Mouse (Mus musculus) 3134 (cell line): ENCODE data around the gene Shroom4.
"Not testable (repeated sequence)": the region's sequence is repeated elsewhere in the genome, so short reads cannot be mapped to it uniquely, and the experiment has no call there.

Experiments used
- DNase-seq: peaks from one replicate; pipeline ENCODE4 v3.0.0-alpha.2; 2011; ENCODE audit warnings: low spot score; ENCODE audit not compliant: insufficient read length; ENCODE audit errors: extremely low read depth

Shroom4 gene

DNA sequence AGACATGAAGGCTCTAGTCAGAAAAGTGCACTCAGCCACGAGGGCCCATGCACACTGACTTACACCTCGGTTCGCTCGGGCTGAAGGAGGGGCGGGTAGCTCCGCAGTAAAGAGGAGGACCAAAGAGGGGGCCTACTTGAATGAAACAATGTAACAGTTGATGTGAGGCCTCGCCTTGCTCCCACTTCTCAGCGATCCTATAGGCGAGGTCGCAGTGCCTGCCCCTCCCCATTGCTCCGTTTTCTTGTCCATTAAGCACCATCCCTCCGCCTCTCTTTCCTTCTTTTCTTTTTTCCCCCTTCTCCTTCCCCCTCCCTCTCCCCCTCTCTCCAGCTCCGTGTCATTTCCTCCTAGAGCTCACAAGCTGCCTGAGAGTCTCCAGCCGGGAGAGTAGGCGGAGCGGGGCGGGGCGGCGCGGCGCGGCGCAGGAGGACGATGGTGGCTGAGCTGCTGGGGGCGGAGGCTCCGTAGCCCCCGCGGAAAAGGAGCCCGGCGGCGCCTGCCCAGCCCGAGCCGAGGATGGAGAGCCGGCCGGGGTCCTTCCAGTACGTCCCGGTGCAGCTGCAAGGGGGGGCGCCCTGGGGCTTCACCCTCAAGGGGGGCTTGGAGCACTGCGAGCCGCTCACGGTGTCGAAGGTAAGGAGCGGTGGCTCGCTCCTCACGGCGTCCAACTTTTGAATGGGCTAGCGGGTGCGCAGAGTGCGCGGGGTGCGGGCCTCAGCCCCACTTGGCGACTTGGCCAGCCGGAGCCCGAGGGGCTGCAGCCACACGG is at the start of gene Shroom4:
Gene Shroom4, plus strand, starts transcription at position 229 of the 772 bp plus-strand sequence.
- DNase-seq = peak; percentile 92

GRCm38 (mm10) chrX:6356876-6357275 is 42.8 kb upstream of the Shroom4 start:
- no peak for DNase-seq

DNA sequence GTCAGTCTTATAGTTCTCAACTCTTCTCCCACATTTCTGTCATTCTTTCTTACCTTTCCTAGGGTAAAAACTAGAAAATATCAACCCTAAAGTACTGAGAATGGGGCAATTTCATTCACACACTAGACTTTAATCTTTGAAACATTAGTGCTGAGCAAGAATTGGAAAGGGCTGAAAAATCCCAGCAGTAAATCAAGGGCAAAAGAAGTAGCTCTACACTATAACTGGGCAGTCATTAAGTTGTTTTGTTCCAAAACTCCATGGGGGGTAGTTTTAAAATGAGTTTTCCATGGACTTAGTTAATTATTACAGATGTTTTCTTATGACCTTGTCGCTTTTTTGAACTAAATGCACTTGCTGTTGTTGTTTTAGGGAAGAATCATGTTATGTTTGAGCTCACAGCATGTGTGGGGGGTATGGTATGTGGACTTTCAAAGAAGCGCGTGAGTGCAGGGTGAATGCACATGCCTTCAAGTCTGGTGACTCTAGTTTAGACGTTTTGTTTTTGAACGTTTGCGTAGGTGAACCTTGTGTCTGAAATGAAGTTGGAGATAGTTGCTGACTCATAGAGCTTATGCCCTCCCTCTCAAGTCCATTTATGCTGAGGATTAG is 42.0 kb upstream of the Shroom4 start:
- DNase-seq = no peak

- peak; percentile 1 for DNase-seq
Observed at GRCm38 (mm10) chrX:6368822-6369221, 30.8 kb upstream of the Shroom4 start.

DNA sequence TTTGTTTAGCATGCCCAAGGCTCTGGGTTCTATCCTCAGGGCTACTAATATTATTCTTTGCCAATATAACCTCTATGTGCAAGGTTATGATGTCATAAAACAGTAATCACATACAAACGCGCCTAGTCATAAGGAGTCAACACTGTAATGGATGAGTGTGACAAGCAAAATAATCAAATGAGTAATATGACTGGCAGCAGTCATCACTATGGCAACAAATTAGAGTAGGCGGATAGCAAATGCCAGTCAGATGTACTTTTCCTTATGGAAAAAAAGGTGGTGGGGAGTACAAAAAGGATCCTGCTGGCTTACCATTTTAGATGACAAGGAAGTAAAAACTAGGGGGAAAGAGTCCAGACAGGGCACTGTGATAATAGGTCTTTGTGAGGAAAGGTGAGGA is 28.9 kb upstream of the Shroom4 start:
- DNase-seq = peak; percentile 21

GRCm38 (mm10) chrX:6393861-6394260 is 5.8 kb upstream of the Shroom4 start:
- no peak for DNase-seq

- DNase-seq = no peak
Observed at GRCm38 (mm10) chrX:6399193-6399592, 461 bp upstream of the Shroom4 start.

GRCm38 (mm10) chrX:6400398-6401020 is 855 bp downstream of the Shroom4 start:
- DNase-seq = peak; percentile 62

- DNase-seq = no peak
Observed at GRCm38 (mm10) chrX:6402921-6403320, 3.3 kb downstream of the Shroom4 start.

GRCm38 (mm10) chrX:6409114-6409513 is 9.5 kb downstream of the Shroom4 start:
- no peak for DNase-seq

GRCm38 (mm10) chrX:6415412-6415811 is 15.8 kb downstream of the Shroom4 start:
- DNase-seq = no peak

GRCm38 (mm10) chrX:6415936-6416335 is 16.3 kb downstream of the Shroom4 start:
- no peak for DNase-seq

GRCm38 (mm10) chrX:6418140-6418539 is 18.5 kb downstream of the Shroom4 start:
- DNase-seq = no peak

DNA sequence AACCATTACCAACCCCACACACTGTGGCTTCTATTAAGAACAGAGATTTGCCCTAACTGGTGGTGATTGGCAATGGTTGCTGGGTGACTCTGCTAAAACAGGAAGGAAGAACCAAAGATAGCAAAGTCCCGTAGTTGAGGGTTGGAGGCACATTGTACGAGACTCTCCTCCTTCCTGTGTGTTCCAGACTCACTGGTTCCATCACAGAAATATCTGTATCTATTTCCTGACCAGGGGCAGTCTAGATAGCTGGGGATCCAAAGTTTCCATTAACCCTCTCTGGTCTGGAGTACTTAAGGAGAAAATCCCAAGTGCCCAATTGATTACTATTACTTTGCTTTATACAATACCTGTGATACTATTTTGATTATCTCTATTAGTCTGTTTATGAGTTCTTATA is 35.6 kb downstream of the Shroom4 start:
- no peak for DNase-seq

GRCm38 (mm10) chrX:6446422-6446821 is 46.8 kb downstream of the Shroom4 start:
- peak; percentile 10 for DNase-seq

DNA sequence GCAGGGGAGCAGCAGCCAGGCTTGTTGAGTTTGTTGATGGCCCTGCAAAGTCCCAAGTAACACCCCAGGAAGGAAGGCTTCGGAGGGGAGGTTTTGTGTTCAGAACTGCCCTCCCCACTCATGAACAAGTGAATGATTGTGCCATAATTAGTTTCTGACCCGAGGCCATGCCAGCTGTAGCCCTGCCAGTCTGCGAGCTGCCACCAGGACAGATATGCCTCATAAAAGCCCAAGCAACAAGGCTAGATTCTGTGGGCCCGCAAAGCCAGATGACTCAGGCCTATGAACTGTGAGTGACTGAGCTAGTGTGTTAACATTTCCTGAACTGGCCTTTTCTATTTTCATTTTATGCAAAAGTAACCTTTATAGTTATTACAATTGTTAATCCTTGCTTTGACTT is 48.3 kb downstream of the Shroom4 start:
- peak; percentile 62 for DNase-seq

- no peak for DNase-seq
Observed at GRCm38 (mm10) chrX:6453220-6453619, 53.6 kb downstream of the Shroom4 start.

DNA sequence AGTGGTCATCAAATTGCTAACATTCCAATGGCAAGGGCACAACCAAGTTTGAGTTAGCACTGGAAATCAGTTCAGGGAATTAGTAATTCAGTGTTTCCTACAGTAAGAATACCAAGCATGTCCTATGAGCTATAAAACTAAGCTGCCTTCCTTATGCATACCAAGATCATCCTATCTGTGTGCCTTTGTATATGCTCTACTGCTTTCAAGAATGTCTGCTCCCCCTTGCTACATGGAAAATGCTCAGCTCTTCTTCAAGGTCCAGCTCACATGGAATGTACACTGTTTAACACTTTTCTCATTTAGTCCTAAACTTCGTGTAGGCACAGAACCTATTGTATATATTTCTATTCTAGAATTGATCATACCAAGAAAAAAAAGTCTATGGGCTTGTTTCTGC is 69.6 kb downstream of the Shroom4 start:
- not testable (repeated sequence) for DNase-seq

DNA sequence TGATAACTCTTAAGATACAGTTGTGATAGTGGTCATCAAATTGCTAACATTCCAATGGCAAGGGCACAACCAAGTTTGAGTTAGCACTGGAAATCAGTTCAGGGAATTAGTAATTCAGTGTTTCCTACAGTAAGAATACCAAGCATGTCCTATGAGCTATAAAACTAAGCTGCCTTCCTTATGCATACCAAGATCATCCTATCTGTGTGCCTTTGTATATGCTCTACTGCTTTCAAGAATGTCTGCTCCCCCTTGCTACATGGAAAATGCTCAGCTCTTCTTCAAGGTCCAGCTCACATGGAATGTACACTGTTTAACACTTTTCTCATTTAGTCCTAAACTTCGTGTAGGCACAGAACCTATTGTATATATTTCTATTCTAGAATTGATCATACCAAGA is 72.9 kb downstream of the Shroom4 start:
- not testable (repeated sequence) for DNase-seq

- DNase-seq = no peak
Observed at GRCm38 (mm10) chrX:6475177-6475576, 75.5 kb downstream of the Shroom4 start.

- DNase-seq = no peak
Observed at GRCm38 (mm10) chrX:6482268-6482667, 82.6 kb downstream of the Shroom4 start.

GRCm38 (mm10) chrX:6483817-6484216 is 84.2 kb downstream of the Shroom4 start:
- DNase-seq = no peak
